Mouse (Mus musculus) heart, embryonic 11.5 days (tissue): ENCODE results near the gene Epx. TPM values are rescaled to one million over a fixed set of nuclear protein-coding genes. Genes with fewer than 3 reads are reported as not detected.

Experiments used
- ATAC-seq: fragments of 200-750 bp; cut with Nextera tagmentation; replicated peaks from 2 replicates; pipeline ENCODE4 v1.8.0; 2017; ENCODE audit warnings: moderate library complexity; ENCODE audit not compliant: insufficient number of reproducible peaks, low FRiP score, low TSS enrichment
- H3K27ac ChIP-seq: fragments of 300-500 bp; sonication (generic); 2 replicates; pipeline ENCODE4 v1.5.1; 2014; ENCODE audit warnings: mild to moderate bottlenecking, low read depth, low read length
- H3K27me3 ChIP-seq: fragments of 300-500 bp; sonication (generic); 2 replicates; pipeline ENCODE4 v1.6.1; 2014; ENCODE audit warnings: mild to moderate bottlenecking, low read length, mixed read lengths; ENCODE audit not compliant: control insufficient read depth, insufficient read depth
- H3K36me3 ChIP-seq: fragments of 300-500 bp; sonication (generic); 2 replicates; pipeline ENCODE4 v1.6.1; 2014; ENCODE audit warnings: mild to moderate bottlenecking, low read length, moderate library complexity, mixed read lengths; ENCODE audit not compliant: control insufficient read depth, insufficient read depth
- H3K4me1 ChIP-seq: fragments of 300-500 bp; sonication (generic); 2 replicates; pipeline ENCODE4 v1.6.1; 2014; ENCODE audit warnings: low read length; ENCODE audit not compliant: control insufficient read depth, insufficient read depth
- H3K4me2 ChIP-seq: fragments of 300-500 bp; sonication (generic); 2 replicates; pipeline ENCODE4 v1.6.1; 2014; ENCODE audit warnings: mild to moderate bottlenecking, moderate library complexity
- H3K4me3 ChIP-seq: fragments of 300-500 bp; sonication (generic); 2 replicates; pipeline ENCODE4 v1.5.1; 2014; ENCODE audit warnings: low read depth, low read length
- H3K9ac ChIP-seq: fragments of 300-500 bp; sonication (generic); 2 replicates; pipeline ENCODE4 v1.6.1; 2014; ENCODE audit warnings: mild to moderate bottlenecking, low read depth, low read length, moderate library complexity
- H3K9me3 ChIP-seq: fragments of 300-500 bp; sonication (generic); replicated peaks from 2 replicates; pipeline ENCODE4 v1.6.1; 2016; ENCODE audit warnings: low read length; ENCODE audit not compliant: control insufficient read depth
- WGBS: fragments of 180-500 bp; shearing (Covaris S2); extraction: QIAGEN DNeasy Blood & Tissue Kit; methylation state at CpG from one replicate; pipeline ENCODE4 v1.1.7; 2014; ENCODE audit not compliant: insufficient replicate concordance; 5-methylcytosine and 5-hydroxymethylcytosine counted together
- polyA plus RNA-seq: library from polyadenylated mRNA; unstranded; fragments of >200 nt; fragmentation: Nextera tagmentation; extraction: Ambion mirVana; gene quantifications from 2 replicates; pipeline ENCODE4 v1.2.1, GENCODE M21; 2014

The Epx gene
- polyA plus RNA-seq, 1 experiment from 2014 or later: not detected

GRCm38 (mm10) chr11:87817443-87817773, 57.9 kb downstream of the Epx start:
- peaks cover 21% of the 10 kb centered on the region for H3K27me3 ChIP-seq
- 23% methylated on average over 4 of the region's 4 CpGs for WGBS
- H3K4me1 ChIP-seq: 0 out of 2 replicates have a peak, but pooled peaks cover 3% of the 10 kb centered on the region
- peak overlapping the region; percentile 44 for H3K4me3 ChIP-seq
- no peaks in the 10 kb centered on the region for H3K36me3 ChIP-seq
- no peak overlapping the region for H3K27ac ChIP-seq
- H3K4me2 ChIP-seq: peak overlapping the region; percentile 76
- no peaks in the 10 kb centered on the region for H3K9me3 ChIP-seq
- H3K9ac ChIP-seq: peak overlapping the region; percentile 40; the same call in 1 of the 2 replicates
- ATAC-seq: no peak

GRCm38 (mm10) chr11:87816707-87817442, 58.5 kb downstream of the Epx start:
- Histone ChIP-seq H3K4me1 (0 out of 2 replicates have a peak, but pooled peaks cover 3% of the 10 kb centered on the region), H3K27me3 (peaks cover 21% of the 10 kb centered on the region), H3K4me3 (peak overlapping the region; percentile 44), H3K27ac (no peak overlapping the region), H3K4me2 (peak overlapping the region; percentile 76), H3K9me3 (no peaks in the 10 kb centered on the region), H3K9ac (peak overlapping the region; percentile 40; the same call in 1 of the 2 replicates), H3K36me3 (no peaks in the 10 kb centered on the region)
- 3% methylated on average over 29 of the region's 31 CpGs for WGBS
- ATAC-seq: no peak

GRCm38 (mm10) chr11:87814831-87815230, 60.5 kb downstream of the Epx start:
- H3K9me3 ChIP-seq: no peaks in the 10 kb centered on the region
- no peaks in the 10 kb centered on the region for H3K36me3 ChIP-seq
- WGBS: 71% methylated on average over 8 of the region's 8 CpGs
- H3K4me1 ChIP-seq: 0 out of 2 replicates have a peak, but pooled peaks cover 3% of the 10 kb centered on the region
- no peak for ATAC-seq
- peaks cover 23% of the 10 kb centered on the region for H3K27me3 ChIP-seq
- H3K4me3 ChIP-seq: no peak overlapping the region
- no peak overlapping the region for H3K4me2 ChIP-seq
- no peak overlapping the region for H3K27ac ChIP-seq
- no peak overlapping the region for H3K9ac ChIP-seq

Other genes with a start within 250 kb of the Epx start
- 0.54 and 0.96 TPM in 2 replicates for gene Rnf43, start 212.8 kb downstream of the Epx start, polyA plus RNA-seq
- 114 and 120 TPM in 2 replicates for gene Supt4a, start 138.0 kb downstream of the Epx start, polyA plus RNA-seq
- 0.72 and 1.2 TPM in 2 replicates for gene Tspoap1, start 115.0 kb downstream of the Epx start, polyA plus RNA-seq
- 6.7 and 9.4 TPM in 2 replicates for gene Mpo, start 82.0 kb downstream of the Epx start, polyA plus RNA-seq
- 0.34 TPM in 1 of 2 replicates, not detected in the other for gene Lpo, start 47.2 kb downstream of the Epx start, polyA plus RNA-seq
- gene Mks1, start 22.3 kb downstream of the Epx start, polyA plus RNA-seq: 5.9 and 6.1 TPM in 2 replicates
- not detected in 2 replicates for gene Olfr462, start 16.7 kb upstream of the Epx start, polyA plus RNA-seq
- gene Olfr463, start 21.9 kb upstream of the Epx start, polyA plus RNA-seq: not detected in 2 replicates
- not detected in 2 replicates for gene Olfr464, start 45.4 kb upstream of the Epx start, polyA plus RNA-seq
- gene Dynll2, start 112.0 kb upstream of the Epx start, polyA plus RNA-seq: 16.7 and 17.2 TPM in 2 replicates
- 205 and 242 TPM in 2 replicates for gene Srsf1, start 171.8 kb upstream of the Epx start, polyA plus RNA-seq
- 24.8 and 26.4 TPM in 2 replicates for gene Vezf1, start 192.7 kb upstream of the Epx start, polyA plus RNA-seq
- 11.6 and 11.7 TPM in 2 replicates for gene Cuedc1, start 222.5 kb upstream of the Epx start, polyA plus RNA-seq